Mouse (Mus musculus): Measurements from ENCODE around the gene C1qtnf9. TPM values are rescaled to one million over a fixed set of nuclear protein-coding genes. Genes with fewer than 3 reads are reported as not detected.
A peak's percentile ranks its signal among the peaks of the same experiment; 100 is the strongest.

Gene C1qtnf9
- polyA plus RNA-seq, 1 experiment: 1.1 TPM

GRCm38 (mm10) chr14:60769340-60769739 is 1.4 kb downstream of the C1qtnf9 start:
- H3K27ac ChIP-seq (ENCODE audit: control insufficient read depth, insufficient read depth, low read depth, low read length): no peak overlapping the region
- TF ChIP-seq POLR2A (IDR thresholded peaks at IDR 0.05; ENCODE audit: control insufficient read depth, low read depth, low read length) (no peak), CTCF (IDR thresholded peaks at IDR 0.05; ENCODE audit: control insufficient read depth, insufficient read depth, insufficient replicate concordance, low read depth, low read length) (no peak)
- no peak overlapping the region for H3K4me3 ChIP-seq (ENCODE audit: control insufficient read depth, low read depth, low read length)
- H3K27me3 ChIP-seq (ENCODE audit: control insufficient read depth, insufficient read depth, low read length): no peaks in the 10 kb centered on the region
- no peaks in the 10 kb centered on the region for H3K36me3 ChIP-seq (ENCODE audit: control insufficient read depth, insufficient read depth, low read length)
- H3K4me1 ChIP-seq (ENCODE audit: control insufficient read depth, insufficient read depth, low read length): no peaks in the 10 kb centered on the region; the same call in 1 of the 2 replicates

- no peak overlapping the region for H3K27ac ChIP-seq (ENCODE audit: control insufficient read depth, insufficient read depth, low read depth, low read length)
- no peaks in the 10 kb centered on the region for H3K36me3 ChIP-seq (ENCODE audit: control insufficient read depth, insufficient read depth, low read length)
- H3K4me1 ChIP-seq (ENCODE audit: control insufficient read depth, insufficient read depth, low read length): no peaks in the 10 kb centered on the region
- no peak overlapping the region for H3K4me3 ChIP-seq (ENCODE audit: control insufficient read depth, low read depth, low read length)
- H3K27me3 ChIP-seq (ENCODE audit: control insufficient read depth, insufficient read depth, low read length): no peaks in the 10 kb centered on the region
- TF ChIP-seq POLR2A (IDR thresholded peaks at IDR 0.05; ENCODE audit: control insufficient read depth, low read depth, low read length) (no peak), CTCF (IDR thresholded peaks at IDR 0.05; ENCODE audit: control insufficient read depth, insufficient read depth, insufficient replicate concordance, low read depth, low read length) (no peak)
Measured at GRCm38 (mm10) chr14:60770594-60770993, 2.7 kb downstream of the C1qtnf9 start.

DNA sequence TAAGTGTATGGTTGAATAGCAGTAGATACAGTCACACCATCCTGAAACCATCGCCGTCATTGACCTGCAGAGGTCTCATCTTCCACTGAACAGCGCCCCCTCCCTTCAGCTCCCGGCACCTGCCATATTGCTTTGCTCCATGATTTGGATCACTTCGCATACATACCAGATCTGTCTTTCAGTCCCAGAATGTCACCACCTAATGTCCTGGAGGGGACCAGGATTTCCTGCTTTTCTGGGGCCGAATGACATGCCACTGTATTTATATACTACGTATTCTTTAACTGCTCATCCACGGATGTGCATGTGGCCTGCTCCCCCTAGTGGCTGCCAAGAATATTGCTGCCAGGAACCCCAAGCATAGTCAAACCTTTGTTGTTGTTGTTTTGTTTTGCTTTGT is 3.1 kb downstream of the C1qtnf9 start:
- Histone ChIP-seq H3K27me3 (ENCODE audit: control insufficient read depth, insufficient read depth, low read length) (no peaks in the 10 kb centered on the region), H3K27ac (ENCODE audit: control insufficient read depth, insufficient read depth, low read depth, low read length) (no peak overlapping the region)
- TF ChIP-seq POLR2A (IDR thresholded peaks at IDR 0.05; ENCODE audit: control insufficient read depth, low read depth, low read length): no peak
- TF ChIP-seq CTCF (IDR thresholded peaks at IDR 0.05; ENCODE audit: control insufficient read depth, insufficient read depth, insufficient replicate concordance, low read depth, low read length): peak; percentile 71

DNA sequence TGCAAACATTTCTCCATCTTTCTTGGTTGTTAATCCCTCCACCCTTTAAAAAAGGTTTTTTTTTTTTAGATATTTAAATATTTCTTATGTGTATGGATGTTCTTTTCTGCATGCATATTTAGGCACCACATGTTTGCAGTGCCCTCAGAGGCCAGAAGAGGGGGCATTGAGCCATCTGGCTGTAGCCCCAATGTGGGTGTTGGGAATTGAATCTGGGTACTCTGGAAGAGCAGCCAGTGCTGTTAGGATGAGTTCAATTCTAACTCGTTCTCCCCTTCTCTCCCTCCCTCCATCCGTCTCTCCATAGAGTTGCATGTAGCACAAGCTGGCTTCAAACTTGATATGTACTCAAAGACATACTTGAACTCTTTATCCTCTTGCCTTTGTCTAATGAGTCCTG is 5.5 kb downstream of the C1qtnf9 start:
- no peaks in the 10 kb centered on the region; the same call in 1 of the 2 replicates for H3K4me1 ChIP-seq (ENCODE audit: control insufficient read depth, insufficient read depth, low read length)
- H3K4me3 ChIP-seq (ENCODE audit: control insufficient read depth, low read depth, low read length): no peak overlapping the region
- TF ChIP-seq POLR2A (IDR thresholded peaks at IDR 0.05; ENCODE audit: control insufficient read depth, low read depth, low read length) (no peak), CTCF (IDR thresholded peaks at IDR 0.05; ENCODE audit: control insufficient read depth, insufficient read depth, insufficient replicate concordance, low read depth, low read length) (0 out of 2 replicates have a peak, but pooled peaks have one; percentile 6)
- H3K36me3 ChIP-seq (ENCODE audit: control insufficient read depth, insufficient read depth, low read length): no peaks in the 10 kb centered on the region
- no peaks in the 10 kb centered on the region for H3K27me3 ChIP-seq (ENCODE audit: control insufficient read depth, insufficient read depth, low read length)
- no peak overlapping the region for H3K27ac ChIP-seq (ENCODE audit: control insufficient read depth, insufficient read depth, low read depth, low read length)

More for the DNA sequence above, 3.1 kb downstream of the C1qtnf9 start:
- Histone ChIP-seq H3K36me3 (ENCODE audit: control insufficient read depth, insufficient read depth, low read length) (no peaks in the 10 kb centered on the region), H3K4me1 (ENCODE audit: control insufficient read depth, insufficient read depth, low read length) (no peaks in the 10 kb centered on the region), H3K4me3 (ENCODE audit: control insufficient read depth, low read depth, low read length) (no peak overlapping the region; the same call in 1 of the 2 replicates)

GRCm38 (mm10) chr14:60776521-60776920 is 8.6 kb downstream of the C1qtnf9 start:
- Histone ChIP-seq H3K27me3 (ENCODE audit: control insufficient read depth, insufficient read depth, low read length) (no peaks in the 10 kb centered on the region), H3K36me3 (ENCODE audit: control insufficient read depth, insufficient read depth, low read length) (no peaks in the 10 kb centered on the region), H3K4me3 (ENCODE audit: control insufficient read depth, low read depth, low read length) (no peak overlapping the region), H3K4me1 (ENCODE audit: control insufficient read depth, insufficient read depth, low read length) (peaks cover 2% of the 10 kb centered on the region; the same call in 1 of the 2 replicates), H3K27ac (ENCODE audit: control insufficient read depth, insufficient read depth, low read depth, low read length) (no peak overlapping the region)
- TF ChIP-seq CTCF (IDR thresholded peaks at IDR 0.05; ENCODE audit: control insufficient read depth, insufficient read depth, insufficient replicate concordance, low read depth, low read length): no peak
- TF ChIP-seq POLR2A (IDR thresholded peaks at IDR 0.05; ENCODE audit: control insufficient read depth, low read depth, low read length): no peak

DNA sequence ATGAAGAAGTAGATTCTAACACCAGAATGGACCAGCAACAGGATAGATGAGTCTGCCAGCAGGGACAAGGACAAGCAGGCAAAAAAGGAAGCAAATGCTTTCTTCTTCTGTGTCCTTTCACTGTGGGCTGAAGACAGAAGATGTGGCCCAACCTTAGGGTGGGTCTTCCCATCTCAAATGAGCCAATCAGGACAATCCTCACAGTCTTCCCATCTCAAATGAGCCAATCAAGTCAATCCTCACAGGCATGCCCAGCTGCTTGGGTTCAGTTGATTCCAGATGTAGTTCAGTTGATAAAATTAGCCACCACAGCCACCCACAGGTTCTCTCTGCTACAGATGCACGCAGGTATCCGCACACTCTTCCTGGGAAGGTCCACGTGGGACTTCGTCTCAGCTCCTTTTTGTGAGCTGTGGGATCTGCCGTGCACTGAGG is 9.6 kb downstream of the C1qtnf9 start:
- TF ChIP-seq POLR2A (IDR thresholded peaks at IDR 0.05; ENCODE audit: control insufficient read depth, low read depth, low read length) (no peak), CTCF (IDR thresholded peaks at IDR 0.05; ENCODE audit: control insufficient read depth, insufficient read depth, insufficient replicate concordance, low read depth, low read length) (no peak)

GRCm38 (mm10) chr14:60779198-60779597 is 11.3 kb downstream of the C1qtnf9 start:
- H3K27me3 ChIP-seq (ENCODE audit: control insufficient read depth, insufficient read depth, low read length): no peaks in the 10 kb centered on the region
- TF ChIP-seq POLR2A (IDR thresholded peaks at IDR 0.05; ENCODE audit: control insufficient read depth, low read depth, low read length): no peak
- TF ChIP-seq CTCF (IDR thresholded peaks at IDR 0.05; ENCODE audit: control insufficient read depth, insufficient read depth, insufficient replicate concordance, low read depth, low read length): no peak
- no peak overlapping the region for H3K4me3 ChIP-seq (ENCODE audit: control insufficient read depth, low read depth, low read length)
- no peak overlapping the region for H3K27ac ChIP-seq (ENCODE audit: control insufficient read depth, insufficient read depth, low read depth, low read length)
- H3K4me1 ChIP-seq (ENCODE audit: control insufficient read depth, insufficient read depth, low read length): peaks cover 2% of the 10 kb centered on the region
- H3K36me3 ChIP-seq (ENCODE audit: control insufficient read depth, insufficient read depth, low read length): no peaks in the 10 kb centered on the region

More for the DNA sequence above, 9.6 kb downstream of the C1qtnf9 start:
- H3K4me1 ChIP-seq (ENCODE audit: control insufficient read depth, insufficient read depth, low read length): peaks cover 2% of the 10 kb centered on the region; the same call in 1 of the 2 replicates
- H3K4me3 ChIP-seq (ENCODE audit: control insufficient read depth, low read depth, low read length): no peak overlapping the region
- H3K36me3 ChIP-seq (ENCODE audit: control insufficient read depth, insufficient read depth, low read length): no peaks in the 10 kb centered on the region
- no peak overlapping the region for H3K27ac ChIP-seq (ENCODE audit: control insufficient read depth, insufficient read depth, low read depth, low read length)
- H3K27me3 ChIP-seq (ENCODE audit: control insufficient read depth, insufficient read depth, low read length): no peaks in the 10 kb centered on the region
